Mouse (Mus musculus): ENCODE data around the gene Arid3c.

The Arid3c gene

GRCm38 (mm10) chr4:41744131-41744530 is 13.2 kb upstream of the Arid3c start:
- no peak for DNase-seq

- DNase-seq, result peak; percentile 94
Observed at GRCm38 (mm10) chr4:41741158-41741560, 10.2 kb upstream of the Arid3c start.

GRCm38 (mm10) chr4:41740380-41741157 is 9.6 kb upstream of the Arid3c start:
- peak; percentile 50 for DNase-seq

- DNase-seq, result peak; percentile 7
Observed at GRCm38 (mm10) chr4:41739260-41739659, 8.3 kb upstream of the Arid3c start.

- DNase-seq, result no peak
Observed at GRCm38 (mm10) chr4:41738256-41738603, 7.3 kb upstream of the Arid3c start.

- peak; percentile 80 for DNase-seq
Observed at GRCm38 (mm10) chr4:41737602-41738255, 6.8 kb upstream of the Arid3c start.

GRCm38 (mm10) chr4:41726826-41727621 is 3.9 kb downstream of the Arid3c start:
- no peak for DNase-seq

- DNase-seq, result peak; percentile 85
Observed at GRCm38 (mm10) chr4:41722918-41723351, 8.0 kb downstream of the Arid3c start, which contains the start of gene Dctn3. Gene Dctn3, minus strand, starts transcription at chr4:41723170.

- DNase-seq, result no peak
Observed at GRCm38 (mm10) chr4:41716834-41717233, 14.1 kb downstream of the Arid3c start.

GRCm38 (mm10) chr4:41715596-41715995 is 15.3 kb downstream of the Arid3c start:
- DNase-seq, result peak; percentile 57

- DNase-seq, result no peak
Observed at GRCm38 (mm10) chr4:41715082-41715481, 15.9 kb downstream of the Arid3c start.

GRCm38 (mm10) chr4:41714276-41714675 is 16.7 kb downstream of the Arid3c start:
- peak; percentile 65 for DNase-seq

- DNase-seq, result peak; percentile 88
Observed at GRCm38 (mm10) chr4:41713197-41714067, 17.5 kb downstream of the Arid3c start, which contains the start of gene Rpp25l. Gene Rpp25l, minus strand, starts transcription at chr4:41713534.

- peak; percentile 36 for DNase-seq
Observed at GRCm38 (mm10) chr4:41712421-41713196, 18.3 kb downstream of the Arid3c start.

GRCm38 (mm10) chr4:41711705-41712375 is 19.1 kb downstream of the Arid3c start:
- DNase-seq, result no peak

- no peak for DNase-seq
Observed at GRCm38 (mm10) chr4:41710229-41710628, 20.7 kb downstream of the Arid3c start.

GRCm38 (mm10) chr4:41708192-41708745 is 22.7 kb downstream of the Arid3c start:
- DNase-seq, result peak; percentile 42

GRCm38 (mm10) chr4:41707011-41707535 is 23.9 kb downstream of the Arid3c start:
- DNase-seq, result peak; percentile 81

GRCm38 (mm10) chr4:41705922-41706754 is 24.8 kb downstream of the Arid3c start:
- no peak for DNase-seq

Measured in thymus, postnatal 14 days (tissue).